Mouse (Mus musculus): ENCODE data around the gene Cbfa2t3.

Gene Cbfa2t3

DNA sequence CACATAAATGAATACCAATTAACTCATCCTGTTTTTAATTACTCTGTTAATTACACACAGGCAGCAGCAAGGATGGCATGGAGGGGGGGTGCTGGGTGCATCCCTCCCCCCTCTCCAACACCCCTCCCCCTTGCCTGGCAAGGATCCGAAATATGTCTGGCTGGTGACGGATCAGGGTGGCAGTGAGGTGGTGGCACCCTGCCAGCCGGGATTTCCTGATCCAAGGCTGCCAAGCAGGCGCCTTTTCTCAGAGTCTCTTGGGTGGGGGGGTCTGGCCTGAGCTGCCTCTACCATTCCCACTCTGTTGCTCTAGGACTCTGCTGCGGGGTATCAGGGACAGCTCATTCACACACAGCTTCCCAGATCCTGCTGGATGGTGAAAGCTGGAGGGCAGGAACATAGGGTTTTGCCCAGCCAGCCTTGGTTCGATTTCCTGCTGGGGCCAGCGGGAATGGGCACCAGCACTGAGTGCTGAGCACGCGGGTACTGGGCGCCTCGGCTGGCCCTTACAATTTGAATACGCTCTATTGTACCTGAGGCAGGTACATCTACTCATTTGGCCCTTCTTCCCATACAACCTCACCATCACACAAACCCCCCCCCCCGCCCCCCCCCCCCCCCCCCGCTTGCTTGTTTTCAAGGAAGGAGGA lies 33.1 kb downstream of the Cbfa2t3 start:
- peak; percentile 53 for DNase-seq (ENCODE audit: low spot score)

DNA sequence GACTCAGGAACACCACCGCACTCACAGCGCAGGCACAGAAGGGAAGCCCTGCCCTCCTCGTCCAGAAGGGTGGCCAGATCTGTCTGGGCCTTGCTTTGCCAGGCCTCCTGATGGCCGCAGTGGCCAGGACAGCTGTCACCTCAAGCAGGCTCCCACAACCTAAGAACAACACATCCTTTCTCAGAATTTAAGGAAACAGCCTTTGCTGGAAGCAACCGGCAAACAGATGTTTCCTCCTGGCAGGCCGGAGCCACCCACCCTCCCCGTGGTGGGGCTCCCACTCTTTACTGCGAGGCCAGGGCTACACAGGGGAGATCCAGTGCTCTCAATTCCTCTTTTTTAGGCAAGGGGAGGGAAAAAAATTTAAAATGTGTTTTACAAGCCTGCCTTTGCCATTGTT lies 33.7 kb downstream of the Cbfa2t3 start:
- peak; percentile 20 for DNase-seq (ENCODE audit: low spot score)

DNA sequence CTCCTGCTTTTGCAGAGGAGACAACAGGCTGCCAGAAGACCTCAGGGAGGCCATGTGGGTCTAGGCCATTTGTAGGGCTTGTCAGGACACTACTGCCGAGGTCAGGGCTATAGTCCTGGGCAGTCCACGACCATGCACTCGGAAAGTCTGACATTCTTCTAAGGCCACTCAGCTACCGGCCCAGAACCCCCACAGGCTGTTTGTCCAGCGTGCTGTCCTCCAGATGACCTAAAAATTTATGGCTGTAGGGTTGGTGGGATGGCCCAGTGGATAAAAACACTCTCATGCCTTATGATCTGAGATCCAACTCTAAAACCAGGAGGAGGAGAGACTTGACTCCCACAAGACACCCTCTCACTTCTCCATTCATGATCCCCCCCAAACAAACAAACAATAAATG lies 35.2 kb downstream of the Cbfa2t3 start:
- DNase-seq (ENCODE audit: low spot score): no peak

DNA sequence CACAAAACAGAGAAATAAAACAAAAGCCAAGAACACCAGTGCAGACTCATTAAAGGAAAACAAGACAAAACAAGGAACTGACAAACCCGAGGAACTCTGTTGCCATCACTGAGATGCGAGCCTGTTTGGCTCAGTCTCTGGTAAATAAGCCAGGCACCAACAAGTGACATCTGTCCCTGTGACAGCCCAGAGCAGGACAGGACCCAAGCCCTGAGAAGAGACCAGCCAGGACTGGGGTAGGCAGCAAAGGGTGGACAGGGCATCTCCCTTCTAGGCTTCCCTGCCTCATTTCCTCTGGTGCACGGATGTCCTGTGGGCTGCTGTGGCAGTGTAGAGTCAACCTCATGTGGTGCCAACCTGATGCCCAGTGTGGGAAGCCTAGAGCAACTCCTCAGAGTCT lies 35.8 kb downstream of the Cbfa2t3 start:
- no peak for DNase-seq (ENCODE audit: low spot score)

DNA sequence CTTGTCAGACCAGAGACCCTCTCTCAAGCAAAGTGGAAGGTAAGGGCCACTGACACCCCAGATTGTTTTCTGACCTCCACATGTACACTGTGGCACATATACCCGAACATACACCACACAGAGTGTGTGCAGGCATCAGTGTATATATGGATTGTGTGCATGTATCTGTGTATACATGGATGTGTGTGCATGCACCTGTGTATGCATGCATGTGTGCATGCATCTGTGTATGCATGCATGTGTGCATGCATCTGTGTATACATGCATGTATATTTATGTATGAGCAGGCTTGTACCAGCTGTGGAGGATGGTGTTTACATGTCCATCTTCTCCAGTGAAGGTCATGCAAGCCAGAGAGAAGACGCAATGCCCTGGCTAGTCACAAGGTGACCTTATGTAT lies 37.0 kb downstream of the Cbfa2t3 start:
- no peak for DNase-seq (ENCODE audit: low spot score)

DNA sequence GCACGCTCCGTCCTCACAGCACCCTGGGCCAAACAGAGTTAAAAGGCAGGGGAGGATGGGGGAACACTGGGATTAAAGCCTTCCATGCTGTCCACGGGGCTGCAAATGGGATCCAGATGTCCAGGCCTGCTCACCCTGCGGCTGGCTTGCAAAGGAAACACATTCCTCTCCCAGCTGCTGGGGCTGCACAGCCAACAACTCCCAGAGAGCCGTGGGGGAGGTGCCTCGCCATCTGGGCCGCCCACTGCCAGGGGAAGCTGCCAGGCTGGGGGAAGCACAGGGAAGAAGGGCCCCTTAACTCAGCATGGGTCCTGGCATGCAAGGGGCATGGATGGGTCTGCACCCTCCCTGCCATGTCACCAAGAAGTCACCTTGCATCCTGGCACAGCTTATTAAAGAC lies 37.8 kb downstream of the Cbfa2t3 start:
- DNase-seq (ENCODE audit: low spot score): peak; percentile 65

DNA sequence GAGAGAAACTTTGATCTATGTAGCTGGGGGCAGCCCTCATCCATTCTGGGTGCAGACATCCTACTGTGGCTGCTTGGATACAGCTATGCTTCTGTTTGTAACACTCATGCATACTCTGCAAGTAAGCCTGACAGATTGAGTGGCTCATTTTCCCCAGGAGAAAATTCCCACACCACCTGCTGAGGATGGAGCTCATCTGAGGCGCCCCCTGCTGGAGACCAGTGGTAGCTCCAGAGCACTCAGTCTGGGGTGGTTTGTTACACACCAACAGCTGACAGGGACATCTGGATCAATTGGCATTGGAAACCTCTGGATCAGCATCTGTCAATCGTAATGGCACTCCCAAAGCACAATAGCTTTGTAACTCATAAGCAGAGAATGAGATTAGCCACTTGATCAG lies 38.9 kb downstream of the Cbfa2t3 start:
- DNase-seq (ENCODE audit: low spot score): no peak

DNA sequence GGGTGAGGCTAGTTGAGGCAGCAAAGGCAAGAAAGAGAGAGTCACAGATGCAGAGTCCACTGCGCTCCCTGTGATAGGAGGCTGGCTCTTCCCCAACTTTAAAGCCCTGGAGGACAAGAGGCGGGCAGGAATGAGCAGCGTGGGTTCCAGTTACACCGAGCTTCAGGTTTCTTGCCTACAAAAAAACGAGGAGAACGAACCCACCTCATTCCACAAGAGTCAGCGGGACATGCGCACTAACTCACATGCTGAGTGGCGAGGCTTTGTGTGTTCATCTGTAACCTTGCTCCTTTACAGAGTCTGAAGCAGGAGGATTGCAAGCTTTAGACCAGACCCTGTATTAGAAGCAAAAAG lies 40.1 kb downstream of the Cbfa2t3 start:
- DNase-seq (ENCODE audit: low spot score): no peak

DNA sequence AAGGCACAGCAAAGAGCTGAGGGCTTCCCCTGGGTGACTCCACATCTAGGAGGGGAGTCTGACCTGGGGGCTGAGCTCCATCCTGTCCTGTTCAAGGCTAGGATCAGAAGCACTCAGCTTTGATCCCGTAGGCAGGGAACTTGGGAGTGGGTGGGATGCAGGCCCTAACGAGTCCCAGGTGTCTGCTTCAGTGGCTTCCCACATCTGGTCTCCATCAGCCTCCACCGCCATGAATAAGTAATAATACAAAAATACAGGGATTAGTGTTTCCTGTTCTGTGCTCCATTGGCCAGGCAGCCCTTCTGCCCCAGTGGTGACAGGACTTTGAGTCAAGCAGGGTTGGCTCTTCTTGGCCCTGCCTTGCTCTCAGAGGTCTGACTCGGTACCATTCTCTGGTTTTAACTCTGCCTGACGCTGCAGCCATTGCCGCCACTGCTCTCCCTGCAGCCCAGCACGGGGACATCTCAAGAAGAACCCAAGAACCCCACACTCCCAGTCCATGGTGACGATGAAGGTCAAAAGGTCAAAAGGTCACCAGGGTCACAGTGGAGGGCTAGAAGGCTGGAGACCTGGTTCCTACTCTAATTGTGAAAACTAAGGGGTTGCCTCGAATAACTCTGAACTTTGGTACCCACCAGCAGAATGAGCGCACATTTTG lies 40.6 kb downstream of the Cbfa2t3 start:
- DNase-seq (ENCODE audit: low spot score): no peak

DNA sequence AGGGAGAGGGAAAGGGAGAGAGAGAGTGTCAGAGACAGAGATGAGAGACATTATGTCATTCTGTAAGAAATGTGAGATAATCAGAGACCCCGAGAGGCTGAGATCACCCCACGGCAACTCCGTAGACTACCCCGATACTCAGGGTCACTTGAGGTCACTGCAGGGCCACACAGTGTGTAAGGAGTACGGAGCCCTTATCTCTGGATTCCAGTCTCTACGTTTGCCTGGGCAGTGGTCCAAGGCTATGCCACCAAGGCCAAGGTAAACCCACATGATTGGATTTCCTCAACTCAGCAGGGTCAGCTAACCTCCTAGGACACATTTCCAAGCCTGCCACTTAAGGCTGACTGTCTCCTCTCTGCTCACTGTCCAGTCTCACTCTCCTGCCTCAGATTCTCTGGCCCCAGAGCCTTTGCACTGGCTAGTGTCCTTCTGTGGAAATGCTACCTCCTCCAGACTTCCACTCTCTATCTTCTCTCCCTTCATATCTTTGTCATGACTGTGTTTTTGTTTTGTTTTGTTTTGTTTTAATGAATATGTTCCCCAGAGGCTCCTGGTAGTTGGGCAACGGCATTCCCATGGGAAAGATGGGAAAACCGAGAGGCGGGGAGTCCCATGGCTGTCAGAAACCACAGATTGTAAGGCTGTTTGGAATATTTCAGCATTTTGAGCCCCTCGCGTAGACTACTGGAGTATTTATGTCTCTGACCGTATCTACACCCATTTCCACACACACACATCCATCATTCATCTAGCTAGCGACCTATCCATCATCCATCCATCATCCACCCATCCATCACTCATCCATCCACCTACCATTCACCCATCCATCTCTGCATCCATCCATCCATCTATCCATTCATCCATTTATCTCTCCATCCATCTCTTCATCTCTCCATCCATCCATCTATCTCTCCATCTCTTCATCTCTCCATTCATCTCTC lies 42.6 kb downstream of the Cbfa2t3 start:
- DNase-seq (ENCODE audit: low spot score): peak; percentile 82

DNA sequence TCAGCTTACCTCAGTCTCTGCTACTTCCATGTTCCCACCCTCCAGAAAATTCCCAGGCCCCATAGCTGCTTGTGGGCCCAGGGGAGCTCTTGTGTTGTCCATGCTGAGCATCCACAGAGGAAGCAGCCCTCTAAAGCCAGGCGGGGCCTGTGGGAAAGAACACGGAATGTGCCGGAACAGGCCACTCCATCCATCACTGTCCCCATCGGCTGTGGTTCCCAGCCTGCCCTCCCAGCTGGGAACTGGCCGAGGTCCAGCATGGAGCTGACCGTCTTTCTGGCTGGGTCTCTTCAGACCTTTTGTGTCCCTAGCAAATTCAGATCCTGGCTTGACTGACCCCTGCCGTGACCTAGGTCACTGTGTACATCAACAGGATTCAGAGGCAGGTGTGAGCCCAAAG lies 44.1 kb downstream of the Cbfa2t3 start:
- no peak for DNase-seq (ENCODE audit: low spot score)

DNA sequence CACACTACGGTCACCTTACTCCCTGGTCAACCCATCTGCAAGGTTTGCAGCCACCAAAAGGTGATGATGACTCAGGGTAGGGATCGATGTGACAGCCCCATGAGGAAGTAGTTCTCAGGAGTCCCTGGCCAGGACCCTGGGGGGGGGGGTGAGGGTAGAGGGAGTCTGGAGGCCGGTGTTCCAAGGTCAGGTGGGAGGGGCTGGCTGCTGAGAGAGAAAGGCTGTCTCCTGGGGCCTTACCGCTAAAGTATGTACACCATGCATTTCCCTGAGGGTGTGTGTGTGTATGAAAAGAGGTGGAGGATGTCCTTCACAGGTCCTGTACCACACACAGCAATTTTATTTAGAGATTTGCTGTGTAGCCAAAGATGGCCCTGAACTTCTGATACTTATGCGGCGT lies 46.3 kb downstream of the Cbfa2t3 start:
- no peak for DNase-seq (ENCODE audit: low spot score)

DNA sequence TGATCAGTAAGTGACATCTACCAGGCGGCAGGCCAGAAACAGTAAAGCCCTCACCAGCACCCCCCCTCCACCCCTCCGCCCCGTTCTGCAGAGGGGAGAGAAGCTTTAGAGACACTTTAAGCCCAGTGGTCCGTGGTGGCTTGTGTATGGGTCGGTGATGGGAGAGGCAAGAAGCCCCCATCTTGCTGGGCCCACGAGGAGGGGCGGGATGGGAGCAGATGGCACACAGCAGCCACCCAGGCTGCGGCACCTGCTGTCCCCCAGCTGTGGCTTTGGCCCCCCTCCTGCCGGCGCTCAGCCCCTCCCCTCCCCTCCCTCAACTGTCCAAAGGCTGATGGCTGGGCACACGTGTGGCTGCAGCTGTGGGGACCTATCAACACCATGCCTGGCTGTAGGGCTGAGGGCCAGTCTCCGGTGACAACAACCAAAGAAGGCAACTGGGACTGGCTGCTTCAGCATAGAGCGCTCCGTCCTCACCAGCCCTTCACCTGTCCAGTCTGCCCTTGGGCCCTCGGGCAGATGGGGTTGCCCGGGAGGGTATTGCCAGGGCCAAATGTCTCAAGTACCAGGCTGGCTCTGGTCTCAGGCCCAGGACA lies 47.5 kb downstream of the Cbfa2t3 start:
- no peak for DNase-seq (ENCODE audit: low spot score)

DNA sequence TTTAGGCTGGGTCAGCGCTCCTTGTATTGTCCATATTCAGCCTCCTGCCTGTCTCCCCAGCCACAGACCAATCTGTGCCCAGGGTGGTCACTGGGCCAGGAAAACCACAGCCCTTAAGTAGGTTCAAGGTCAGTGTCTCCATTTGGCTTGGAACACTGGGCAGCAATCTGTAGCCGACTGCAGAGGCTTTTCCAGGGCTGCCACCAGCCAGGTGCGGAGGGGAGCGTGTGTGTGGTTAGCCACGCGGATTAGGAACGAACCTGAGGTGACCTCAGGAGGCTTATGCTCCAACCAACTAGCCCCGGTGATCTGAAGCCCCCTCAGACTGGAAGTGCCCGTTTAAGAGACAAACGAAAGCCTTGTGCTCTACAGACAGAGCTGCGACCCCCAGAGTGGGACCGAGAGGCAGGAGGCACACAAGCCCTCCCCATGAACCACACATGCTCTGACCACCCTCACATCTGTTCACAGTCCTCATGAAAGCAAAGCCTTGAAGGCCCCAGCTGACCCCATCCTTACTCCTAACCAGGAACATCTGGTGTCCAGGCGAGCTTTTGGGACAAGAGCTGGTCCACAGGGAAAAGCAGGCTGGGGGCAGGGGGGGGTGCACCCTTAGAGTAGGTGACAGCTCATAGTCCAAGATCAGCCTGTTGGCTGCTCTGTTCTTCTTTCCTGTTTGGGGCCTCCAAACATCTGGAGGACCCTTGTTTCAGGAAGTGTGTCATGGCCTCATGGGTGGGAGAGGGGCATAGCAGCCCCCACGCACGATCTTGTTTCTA lies 50.5 kb downstream of the Cbfa2t3 start:
- DNase-seq (ENCODE audit: low spot score): no peak

DNA sequence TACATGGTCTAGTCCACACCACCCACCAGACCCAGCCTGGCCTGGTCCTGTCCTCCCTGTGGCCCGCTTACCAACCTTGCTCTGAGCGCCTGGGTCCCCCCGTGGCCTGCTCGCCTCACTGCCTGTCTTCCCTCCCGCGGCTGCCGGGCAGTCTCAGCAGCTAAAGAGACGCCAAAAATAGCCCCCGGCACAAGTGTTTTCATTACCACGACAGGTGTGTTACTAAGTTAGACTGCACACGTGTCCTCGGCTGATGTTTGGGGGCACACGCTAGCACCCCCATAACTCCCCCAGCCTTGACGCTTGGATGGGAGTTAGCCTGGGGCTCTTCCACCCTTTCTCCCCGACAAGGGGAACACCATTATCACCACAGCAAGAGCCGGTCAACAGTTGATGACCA lies 52.6 kb downstream of the Cbfa2t3 start:
- no peak for DNase-seq (ENCODE audit: low spot score)

DNA sequence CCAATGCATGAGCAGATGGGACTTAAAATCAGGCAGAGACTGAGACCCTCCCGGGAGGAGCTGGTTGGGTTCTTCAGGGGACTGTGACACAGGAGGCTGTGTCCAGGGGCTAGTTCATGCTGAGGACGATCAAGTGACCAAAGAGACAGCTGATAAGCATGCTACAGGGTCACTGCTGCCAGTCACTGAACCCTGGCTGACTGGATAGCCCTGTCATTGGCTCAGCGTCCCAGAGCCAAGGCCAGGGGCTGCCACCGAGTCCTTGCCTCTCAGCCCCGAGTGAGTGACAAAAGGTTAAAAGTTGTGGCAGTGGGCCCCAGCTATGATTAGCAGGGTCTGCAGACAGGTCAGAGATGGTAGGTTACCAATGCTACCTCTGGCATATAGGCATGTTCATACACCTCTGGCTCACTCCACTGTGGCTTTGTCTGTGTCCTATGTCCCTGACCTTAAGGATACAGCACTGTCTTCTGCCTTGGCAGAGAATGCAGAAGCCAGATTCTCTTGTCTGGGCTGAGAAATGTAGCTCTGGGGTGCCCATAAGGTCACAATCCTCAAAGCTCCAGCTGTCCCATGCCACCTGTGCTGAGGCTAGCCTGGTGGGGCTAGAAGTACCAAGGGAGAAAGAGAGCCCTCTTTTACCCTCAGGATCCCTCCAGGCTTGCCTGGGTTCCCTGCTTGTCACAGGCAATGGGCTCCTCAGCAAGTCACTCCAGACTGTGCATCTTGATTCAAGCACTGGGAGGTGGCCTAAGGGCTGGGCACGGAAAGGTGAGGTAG lies 54.5 kb downstream of the Cbfa2t3 start:
- no peak for DNase-seq (ENCODE audit: low spot score)

DNA sequence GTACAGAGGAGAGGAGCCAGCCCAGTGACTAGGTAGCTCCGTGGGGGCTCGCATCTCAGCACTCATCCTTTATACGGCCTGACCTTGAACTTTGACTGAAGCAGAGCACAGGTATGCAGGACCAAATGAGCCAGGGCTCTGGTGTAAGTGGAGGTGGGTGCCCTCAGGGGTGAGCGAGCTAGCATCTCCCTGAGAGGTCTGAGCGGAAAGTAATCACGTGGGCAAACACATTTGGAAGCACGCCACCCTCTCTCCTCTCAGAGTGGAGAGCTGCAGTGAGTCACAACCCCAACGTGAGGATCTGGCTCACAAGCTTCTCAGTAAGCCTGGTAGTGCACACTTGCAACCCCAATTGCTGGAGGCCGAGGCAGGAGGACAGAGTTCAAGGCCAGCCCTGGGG lies 56.8 kb downstream of the Cbfa2t3 start:
- peak; percentile 28 for DNase-seq (ENCODE audit: low spot score)

DNA sequence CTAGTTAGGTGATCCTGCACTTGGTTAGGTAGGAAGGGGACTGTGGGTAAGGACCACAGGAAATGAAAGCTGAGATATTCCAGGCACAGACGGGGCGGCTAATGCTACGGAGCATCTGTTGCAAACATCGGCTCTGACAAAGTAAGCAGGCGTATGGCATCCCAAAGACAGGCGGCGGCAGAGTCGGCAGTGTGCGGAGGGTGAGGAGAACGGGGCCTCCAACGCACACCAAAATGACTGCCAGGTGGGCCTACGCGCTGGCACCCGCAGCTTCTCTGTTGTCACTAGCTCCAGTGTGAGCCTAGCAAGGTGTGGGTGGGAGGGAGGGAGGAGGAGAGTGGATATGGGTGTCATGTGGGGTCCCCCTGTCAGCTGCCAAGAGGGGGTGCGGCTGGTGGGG lies 57.5 kb downstream of the Cbfa2t3 start:
- DNase-seq (ENCODE audit: low spot score): no peak

DNA sequence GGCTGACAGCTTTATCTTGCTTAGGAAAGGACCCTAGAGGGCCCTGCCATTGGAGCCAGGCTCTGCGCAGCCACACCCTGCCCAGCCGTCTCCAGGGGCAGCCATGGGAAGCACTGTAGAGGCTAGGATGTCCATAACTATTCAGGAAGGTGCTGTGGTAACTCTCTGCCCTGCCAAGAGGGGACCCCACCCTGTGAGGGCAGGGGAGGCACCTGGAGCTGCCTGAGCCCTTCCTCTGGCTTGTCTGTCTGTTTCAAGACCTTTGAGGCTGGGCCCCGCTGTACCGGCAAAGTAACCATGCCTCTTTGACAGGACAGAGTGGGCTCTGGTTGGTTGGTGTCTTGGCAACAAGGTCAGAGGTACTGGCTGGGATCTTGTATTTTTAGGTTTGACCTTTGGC lies 58.1 kb downstream of the Cbfa2t3 start:
- no peak for DNase-seq (ENCODE audit: low spot score)

DNA sequence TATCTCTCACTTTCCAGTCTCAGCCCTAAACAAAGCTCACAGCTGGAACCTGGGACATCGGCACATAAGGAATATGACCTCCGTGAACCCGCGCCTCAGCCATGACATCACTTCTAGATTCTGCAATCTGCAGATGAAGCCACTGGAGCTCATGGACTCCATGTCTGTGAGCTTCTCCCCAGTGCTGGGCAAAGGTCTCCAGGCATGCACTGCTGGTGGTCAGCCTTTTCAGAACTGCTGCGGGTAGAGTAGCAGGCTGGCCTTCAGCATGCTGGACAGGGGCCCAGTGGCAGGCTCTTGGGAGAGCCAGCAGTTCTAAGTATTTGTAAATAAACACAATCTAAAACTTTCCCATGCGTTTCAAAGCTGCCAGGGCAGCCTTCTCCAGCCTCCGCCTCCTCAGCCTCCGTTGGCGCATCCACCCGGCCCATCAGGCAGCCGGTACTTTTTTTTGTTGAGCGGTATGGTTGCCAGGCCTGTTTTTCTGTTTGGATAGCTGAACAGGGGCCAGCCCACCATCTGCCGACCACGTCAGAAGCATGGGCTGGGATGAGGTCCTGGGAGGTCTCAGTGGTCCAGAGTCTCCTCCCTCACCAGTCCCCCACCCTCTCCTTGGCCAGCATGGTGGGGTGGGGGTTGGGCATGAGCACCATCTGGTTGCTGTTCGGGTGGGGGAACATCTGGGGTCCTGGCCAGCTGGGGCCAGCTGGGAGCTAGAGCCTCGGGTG lies 59.2 kb downstream of the Cbfa2t3 start:
- DNase-seq (ENCODE audit: low spot score): peak; percentile 47

Measured in ovary, adult 18-20 months (tissue).